In genomic region chr4:135971805-135972555, GRCm38 (mm10) we compare ENCODE assay signal across 8 mouse cellular contexts. TPM values are rescaled to one million over a fixed set of nuclear protein-coding genes. Genes with fewer than 3 reads are reported as not detected.
DNase-seq lines count a peak whose midpoint lies in the region; ATAC-seq and TF ChIP-seq lines count a peak whose summit lies in the region.

No protein-coding gene starts in this region.

- peak overlapping the region; percentile 85 for H3K9ac ChIP-seq in kidney, postnatal 0 days (ENCODE audit: low read depth, low read length)
- peak overlapping the region; percentile 92 for H3K9ac ChIP-seq in hindbrain, embryonic 11.5 days (ENCODE audit: low read depth, low read length)
- peak overlapping the region; percentile 81 for H3K9ac ChIP-seq in midbrain, embryonic 11.5 days (ENCODE audit: low read length)

- H3K4me1 ChIP-seq in kidney, postnatal 0 days (replicated peaks; ENCODE audit: insufficient read depth, low read length): peaks cover 16% of the 10 kb centered on the region
- H3K4me1 ChIP-seq in hindbrain, embryonic 11.5 days (replicated peaks; ENCODE audit: control insufficient read depth, insufficient read depth, low read length): peaks cover 4% of the 10 kb centered on the region; the same call in 1 of the 2 replicates
- peaks cover 12% of the 10 kb centered on the region for H3K4me1 ChIP-seq in midbrain, embryonic 11.5 days (ENCODE audit: control insufficient read depth, insufficient read depth, low read length)

- 0% methylated on average over 35 of the region's 35 CpGs for WGBS in kidney, postnatal 0 days
- 1% methylated on average over 34 of the region's 35 CpGs for WGBS in hindbrain, embryonic 11.5 days
- WGBS in midbrain, embryonic 11.5 days: 1% methylated on average over 35 of the region's 35 CpGs

- no peaks in the 10 kb centered on the region for H3K27me3 ChIP-seq in kidney, postnatal 0 days (ENCODE audit: insufficient read depth, low read length)
- H3K27me3 ChIP-seq in hindbrain, embryonic 11.5 days (ENCODE audit: control insufficient read depth, insufficient read depth, low read length): no peaks in the 10 kb centered on the region
- H3K27me3 ChIP-seq in midbrain, embryonic 11.5 days (ENCODE audit: control insufficient read depth, insufficient read depth, low read length): no peaks in the 10 kb centered on the region

- H3K36me3 ChIP-seq in kidney, postnatal 0 days (ENCODE audit: insufficient read depth, low read length): peaks cover 48% of the 10 kb centered on the region
- H3K36me3 ChIP-seq in hindbrain, embryonic 11.5 days (ENCODE audit: control insufficient read depth, insufficient read depth, low read length): peaks cover 29% of the 10 kb centered on the region
- H3K36me3 ChIP-seq in midbrain, embryonic 11.5 days (ENCODE audit: control insufficient read depth, insufficient read depth, low read length): peaks cover 27% of the 10 kb centered on the region

- H3K9me3 ChIP-seq in kidney, postnatal 0 days (replicated peaks; ENCODE audit: low read length): no peaks in the 10 kb centered on the region
- no peaks in the 10 kb centered on the region for H3K9me3 ChIP-seq in hindbrain, embryonic 11.5 days (ENCODE audit: control insufficient read depth, low read length)
- no peaks in the 10 kb centered on the region for H3K9me3 ChIP-seq in midbrain, embryonic 11.5 days (ENCODE audit: control insufficient read depth, low read length)

- no peak for DNase-seq in kidney, postnatal 0 days (ENCODE audit: low spot score)
- no peak for DNase-seq in kidney, adult 9 months
- peak; percentile 47 for DNase-seq in T-cell, adult 2 months (ENCODE audit: low spot score)
- DNase-seq in hindbrain, embryonic 11.5 days (ENCODE audit: low spot score): no peak
- DNase-seq in midbrain, embryonic 11.5 days (ENCODE audit: low spot score, missing footprints): no peak
- DNase-seq in right cerebral cortex, postnatal 36 days (ENCODE audit: low spot score in 2 of 2): no peak
- no peak for DNase-seq in frontal cortex, postnatal 10 days (ENCODE audit: low spot score in 2 of 2)
- DNase-seq in adrenal gland, adult 2 months: no peak

- peak; percentile 34; the same call in 1 of the 2 replicates for ATAC-seq in kidney, postnatal 0 days (replicated peaks; ENCODE audit: low FRiP score, low read depth)
- ATAC-seq in hindbrain, embryonic 11.5 days (ENCODE audit: low FRiP score): peak; percentile 73
- peak; percentile 75 for ATAC-seq in midbrain, embryonic 11.5 days (ENCODE audit: low FRiP score)

- peak overlapping the region; percentile 92 for H3K4me2 ChIP-seq in kidney, postnatal 0 days (ENCODE audit: low read length)
- peak overlapping the region; percentile 96 for H3K4me2 ChIP-seq in hindbrain, embryonic 11.5 days (replicated peaks; ENCODE audit: low read depth, low read length)
- peak overlapping the region; percentile 99 for H3K4me2 ChIP-seq in midbrain, embryonic 11.5 days

- TF ChIP-seq CTCF in kidney, postnatal 0 days (IDR thresholded peaks at IDR 0.05; ENCODE audit: low read depth): no peak

- peak overlapping the region; percentile 71 for H3K27ac ChIP-seq in kidney, postnatal 0 days
- peak overlapping the region; percentile 39; the same call in 1 of the 2 replicates for H3K27ac ChIP-seq in hindbrain, embryonic 11.5 days (ENCODE audit: low read depth, low read length)
- H3K27ac ChIP-seq in midbrain, embryonic 11.5 days (ENCODE audit: low read depth, low read length): no peak overlapping the region

- peak overlapping the region; percentile 91 for H3K4me3 ChIP-seq in kidney, postnatal 0 days (replicated peaks; ENCODE audit: low read depth, low read length)
- H3K4me3 ChIP-seq in hindbrain, embryonic 11.5 days (ENCODE audit: low read depth, low read length): peak overlapping the region; percentile 96
- peak overlapping the region; percentile 94 for H3K4me3 ChIP-seq in midbrain, embryonic 11.5 days (ENCODE audit: low read depth, low read length)

RNA-seq across cellular contexts. Expression of gene Lypla2, which starts 0.4 kb away (rescaled TPM):
- polyA plus RNA-seq in kidney, postnatal 0 days (2015; fragmentation: Nextera tagmentation; extraction: Ambion mirVana): 117 and 123 TPM in 2 replicates
- 143 and 150 TPM in 2 replicates for polyA plus RNA-seq in hindbrain, embryonic 11.5 days (2014; fragmentation: Nextera tagmentation; extraction: Ambion mirVana)
- polyA plus RNA-seq in midbrain, embryonic 11.5 days (2014; fragmentation: Nextera tagmentation; extraction: Ambion mirVana): 136 and 144 TPM in 2 replicates
- 10 to 100 TPM; 59.8 to 78.2 TPM for total RNA-seq in adrenal gland, adult 2 months (2021)
- 155 and 169 TPM in 2 replicates for polyA plus RNA-seq in adrenal gland, adult 2 months (2012; rRNA removed)

RNA-seq across cellular contexts. Expression of gene Gale, which starts 8.5 kb away (rescaled TPM):
- polyA plus RNA-seq in kidney, postnatal 0 days (2015; fragmentation: Nextera tagmentation; extraction: Ambion mirVana): 25.1 and 30.0 TPM in 2 replicates
- 27.9 and 28.1 TPM in 2 replicates for polyA plus RNA-seq in hindbrain, embryonic 11.5 days (2014; fragmentation: Nextera tagmentation; extraction: Ambion mirVana)
- 25.6 and 27.0 TPM in 2 replicates for polyA plus RNA-seq in midbrain, embryonic 11.5 days (2014; fragmentation: Nextera tagmentation; extraction: Ambion mirVana)
- 10 to 100 TPM; 15.5 to 24.8 TPM for total RNA-seq in adrenal gland, adult 2 months (2021)
- 22.9 and 33.3 TPM in 2 replicates for polyA plus RNA-seq in adrenal gland, adult 2 months (2012; rRNA removed)

RNA-seq across cellular contexts. Expression of gene Pithd1, which starts 15.1 kb away (rescaled TPM):
- 49.0 and 49.8 TPM in 2 replicates for polyA plus RNA-seq in kidney, postnatal 0 days (2015; fragmentation: Nextera tagmentation; extraction: Ambion mirVana)
- 60.6 and 62.5 TPM in 2 replicates for polyA plus RNA-seq in hindbrain, embryonic 11.5 days (2014; fragmentation: Nextera tagmentation; extraction: Ambion mirVana)
- polyA plus RNA-seq in midbrain, embryonic 11.5 days (2014; fragmentation: Nextera tagmentation; extraction: Ambion mirVana): 64.8 and 65.8 TPM in 2 replicates
- 10 to 100 TPM; 23.1 to 35.5 TPM for total RNA-seq in adrenal gland, adult 2 months (2021)
- polyA plus RNA-seq in adrenal gland, adult 2 months (2012; rRNA removed): 59.2 and 59.4 TPM in 2 replicates

RNA-seq across cellular contexts. Expression of gene Hmgcl, which starts 25.7 kb away (rescaled TPM):
- 107 and 110 TPM in 2 replicates for polyA plus RNA-seq in kidney, postnatal 0 days (2015; fragmentation: Nextera tagmentation; extraction: Ambion mirVana)
- polyA plus RNA-seq in hindbrain, embryonic 11.5 days (2014; fragmentation: Nextera tagmentation; extraction: Ambion mirVana): 54.0 and 60.7 TPM in 2 replicates
- polyA plus RNA-seq in midbrain, embryonic 11.5 days (2014; fragmentation: Nextera tagmentation; extraction: Ambion mirVana): 55.1 and 62.9 TPM in 2 replicates
- total RNA-seq in adrenal gland, adult 2 months (2021): 10 to 100 TPM; 42.7 to 71.0 TPM
- polyA plus RNA-seq in adrenal gland, adult 2 months (2012; rRNA removed): 33.9 and 35.3 TPM in 2 replicates

RNA-seq across cellular contexts. Expression of gene Eloa, which starts 49.6 kb away (rescaled TPM):
- 29.1 and 30.9 TPM in 2 replicates for polyA plus RNA-seq in kidney, postnatal 0 days (2015; fragmentation: Nextera tagmentation; extraction: Ambion mirVana)
- 38.2 and 42.8 TPM in 2 replicates for polyA plus RNA-seq in hindbrain, embryonic 11.5 days (2014; fragmentation: Nextera tagmentation; extraction: Ambion mirVana)
- polyA plus RNA-seq in midbrain, embryonic 11.5 days (2014; fragmentation: Nextera tagmentation; extraction: Ambion mirVana): 42.8 and 43.6 TPM in 2 replicates
- total RNA-seq in adrenal gland, adult 2 months (2021): 10 to 100 TPM; 40.8 to 46.8 TPM
- polyA plus RNA-seq in adrenal gland, adult 2 months (2012; rRNA removed): 4.2 and 4.4 TPM in 2 replicates
